Mouse (Mus musculus) midbrain, embryonic 10.5 days (tissue): ENCODE results near the gene Prrg4. TPM values are rescaled to one million over a fixed set of nuclear protein-coding genes. Genes with fewer than 3 reads are reported as not detected.

ENCODE experiments used
- DNase-seq: peaks from one replicate; pipeline ENCODE4 v3.0.0-alpha.2; 2017; ENCODE audit warnings: low spot score
- H3K27ac ChIP-seq: fragments of 300-500 bp; sonication (generic); replicated peaks from 2 replicates; pipeline ENCODE4 v1.5.1; 2016; ENCODE audit warnings: mild to moderate bottlenecking
- H3K27me3 ChIP-seq: fragments of 300-500 bp; sonication (generic); 2 replicates; pipeline ENCODE4 v1.6.1; 2016; ENCODE audit warnings: low read depth, mild to moderate bottlenecking; ENCODE audit not compliant: poor library complexity, severe bottlenecking
- H3K36me3 ChIP-seq: fragments of 300-500 bp; sonication (generic); 2 replicates; pipeline ENCODE4 v1.6.1; 2016; ENCODE audit warnings: mild to moderate bottlenecking, moderate library complexity
- H3K4me1 ChIP-seq: fragments of 300-500 bp; sonication (generic); 2 replicates; pipeline ENCODE4 v1.6.1; 2016
- H3K4me3 ChIP-seq: fragments of 300-500 bp; sonication (generic); 2 replicates; pipeline ENCODE4 v1.5.1; 2016; ENCODE audit warnings: mild to moderate bottlenecking, moderate library complexity
- H3K9me3 ChIP-seq: fragments of 300-500 bp; sonication (generic); replicated peaks from 2 replicates; pipeline ENCODE4 v1.6.1; 2016; ENCODE audit warnings: mild to moderate bottlenecking
- WGBS: fragments of 180-500 bp; shearing (Covaris S2); methylation state at CpG from one replicate; pipeline ENCODE4 v1.1.7; 2016; 5-methylcytosine and 5-hydroxymethylcytosine counted together
- polyA plus RNA-seq: library from polyadenylated mRNA; unstranded; fragments of >200 nt; fragmentation: Nextera tagmentation; extraction: Ambion mirVana; gene quantifications from 2 replicates; pipeline ENCODE4 v1.2.1, GENCODE M21; 2016

The Prrg4 gene
- polyA plus RNA-seq, 1 experiment from 2014 or later = 0.35 TPM

- Histone ChIP-seq H3K4me1 (no peaks in the 10 kb centered on the region), H3K36me3 (no peaks in the 10 kb centered on the region), H3K27ac (no peak overlapping the region), H3K4me3 (no peak overlapping the region), H3K27me3 (peaks cover 12% of the 10 kb centered on the region; the same call in 1 of the 2 replicates), H3K9me3 (no peaks in the 10 kb centered on the region)
- no peak for DNase-seq
- WGBS = 41% methylated on average over 3 of the region's 3 CpGs
These were observed 6.1 kb upstream of the Prrg4 start for GRCm38 (mm10) chr2:104855732-104856131.

GRCm38 (mm10) chr2:104854836-104855235 lies 5.2 kb upstream of the Prrg4 start:
- Histone ChIP-seq H3K36me3 (no peaks in the 10 kb centered on the region), H3K4me1 (peaks cover 2% of the 10 kb centered on the region), H3K27me3 (peaks cover 21% of the 10 kb centered on the region; the same call in 1 of the 2 replicates), H3K4me3 (no peak overlapping the region), H3K9me3 (no peaks in the 10 kb centered on the region), H3K27ac (no peak overlapping the region)
- no peak for DNase-seq
- 73% methylated on average over 1 of the region's 1 CpGs for WGBS

- Histone ChIP-seq H3K27me3 (peaks cover 44% of the 10 kb centered on the region), H3K4me1 (peaks cover 13% of the 10 kb centered on the region), H3K9me3 (no peaks in the 10 kb centered on the region), H3K27ac (no peak overlapping the region), H3K4me3 (no peak overlapping the region), H3K36me3 (no peaks in the 10 kb centered on the region)
- DNase-seq = no peak
- WGBS = 97% methylated on average over 7 of the region's 7 CpGs
These were observed 2.9 kb upstream of the Prrg4 start for GRCm38 (mm10) chr2:104852546-104852945.

- no peak for DNase-seq
- Histone ChIP-seq H3K36me3 (no peaks in the 10 kb centered on the region), H3K27me3 (peaks cover 44% of the 10 kb centered on the region), H3K27ac (no peak overlapping the region), H3K4me1 (peaks cover 16% of the 10 kb centered on the region), H3K9me3 (no peaks in the 10 kb centered on the region), H3K4me3 (no peak overlapping the region)
- 52% methylated on average over 5 of the region's 5 CpGs for WGBS
These were observed 2.0 kb upstream of the Prrg4 start for GRCm38 (mm10) chr2:104851686-104852085.

- H3K4me1 ChIP-seq = peaks cover 16% of the 10 kb centered on the region
- peak overlapping the region; percentile 65 for H3K4me3 ChIP-seq
- H3K27me3 ChIP-seq = peaks cover 44% of the 10 kb centered on the region
- no peaks in the 10 kb centered on the region for H3K9me3 ChIP-seq
- 77% methylated on average over 3 of the region's 3 CpGs for WGBS
- DNase-seq = no peak
- H3K27ac ChIP-seq = no peak overlapping the region
- H3K36me3 ChIP-seq = no peaks in the 10 kb centered on the region
These were observed 299 bp upstream of the Prrg4 start for GRCm38 (mm10) chr2:104849991-104850359.

- no peaks in the 10 kb centered on the region for H3K36me3 ChIP-seq
- peak; percentile 13 for DNase-seq
- H3K9me3 ChIP-seq = no peaks in the 10 kb centered on the region
- WGBS = 32% methylated on average over 16 of the region's 16 CpGs
- H3K4me1 ChIP-seq = peaks cover 16% of the 10 kb centered on the region
- H3K4me3 ChIP-seq = peak overlapping the region; percentile 65
- peaks cover 44% of the 10 kb centered on the region for H3K27me3 ChIP-seq
- no peak overlapping the region for H3K27ac ChIP-seq
These were observed 1.2 kb downstream of the Prrg4 start for GRCm38 (mm10) chr2:104848235-104849161.

GRCm38 (mm10) chr2:104847645-104848044 lies 2.0 kb downstream of the Prrg4 start:
- no peaks in the 10 kb centered on the region for H3K36me3 ChIP-seq
- 54% methylated on average over 2 of the region's 2 CpGs for WGBS
- no peak overlapping the region for H3K27ac ChIP-seq
- peaks cover 16% of the 10 kb centered on the region for H3K4me1 ChIP-seq
- no peaks in the 10 kb centered on the region for H3K9me3 ChIP-seq
- no peak overlapping the region for H3K4me3 ChIP-seq
- H3K27me3 ChIP-seq = peaks cover 44% of the 10 kb centered on the region
- peak; percentile 24 for DNase-seq

GRCm38 (mm10) chr2:104846638-104847414 lies 2.9 kb downstream of the Prrg4 start:
- Histone ChIP-seq H3K27ac (no peak overlapping the region), H3K27me3 (peaks cover 42% of the 10 kb centered on the region), H3K36me3 (no peaks in the 10 kb centered on the region), H3K4me3 (no peak overlapping the region), H3K9me3 (no peaks in the 10 kb centered on the region), H3K4me1 (peaks cover 16% of the 10 kb centered on the region)
- 38% methylated on average over 4 of the region's 4 CpGs for WGBS
- DNase-seq = no peak

GRCm38 (mm10) chr2:104842559-104842958 lies 7.1 kb downstream of the Prrg4 start:
- no peaks in the 10 kb centered on the region for H3K27me3 ChIP-seq
- no peak overlapping the region for H3K4me3 ChIP-seq
- H3K27ac ChIP-seq = no peak overlapping the region
- H3K9me3 ChIP-seq = no peaks in the 10 kb centered on the region
- H3K36me3 ChIP-seq = no peaks in the 10 kb centered on the region
- H3K4me1 ChIP-seq = 0 out of 2 replicates have a peak, but pooled peaks cover 3% of the 10 kb centered on the region
- DNase-seq = no peak

GRCm38 (mm10) chr2:104841736-104842135 lies 7.9 kb downstream of the Prrg4 start:
- whole genome bisulfite sequencing = 87% methylated on average over 7 of the region's 7 CpGs
- Histone ChIP-seq H3K27me3 (no peaks in the 10 kb centered on the region), H3K27ac (no peak overlapping the region), H3K9me3 (no peaks in the 10 kb centered on the region), H3K36me3 (no peaks in the 10 kb centered on the region), H3K4me3 (no peak overlapping the region), H3K4me1 (no peaks in the 10 kb centered on the region)
- no peak for DNase-seq

GRCm38 (mm10) chr2:104840974-104841373 lies 8.7 kb downstream of the Prrg4 start:
- no peaks in the 10 kb centered on the region for H3K36me3 ChIP-seq
- H3K4me3 ChIP-seq = no peak overlapping the region
- H3K9me3 ChIP-seq = no peaks in the 10 kb centered on the region
- H3K27ac ChIP-seq = no peak overlapping the region
- DNase-seq = no peak
- H3K4me1 ChIP-seq = no peaks in the 10 kb centered on the region
- H3K27me3 ChIP-seq = no peaks in the 10 kb centered on the region

- Histone ChIP-seq H3K27ac (no peak overlapping the region), H3K9me3 (no peaks in the 10 kb centered on the region), H3K4me3 (no peak overlapping the region), H3K27me3 (no peaks in the 10 kb centered on the region), H3K4me1 (no peaks in the 10 kb centered on the region), H3K36me3 (no peaks in the 10 kb centered on the region)
- WGBS = 92% methylated on average over 2 of the region's 2 CpGs
- DNase-seq = no peak
These were observed 17.2 kb downstream of the Prrg4 start for GRCm38 (mm10) chr2:104832486-104832885.

GRCm38 (mm10) chr2:104826191-104826590 lies 23.5 kb downstream of the Prrg4 start:
- no peaks in the 10 kb centered on the region for H3K9me3 ChIP-seq
- no peaks in the 10 kb centered on the region for H3K36me3 ChIP-seq
- 87% methylated on average over 4 of the region's 4 CpGs for WGBS
- H3K27ac ChIP-seq = no peak overlapping the region
- no peak overlapping the region for H3K4me3 ChIP-seq
- H3K4me1 ChIP-seq = no peaks in the 10 kb centered on the region
- no peak for DNase-seq
- H3K27me3 ChIP-seq = no peaks in the 10 kb centered on the region
